Mouse (Mus musculus) bone marrow macrophage, adult 2 months (primary cell): ENCODE measurements around the gene Foxn3. TPM values are rescaled to one million over a fixed set of nuclear protein-coding genes. Genes with fewer than 3 reads are reported as not detected.

Source experiments
- H3K27ac ChIP-seq: 2 replicates; pipeline ENCODE4 v1.5.1; 2012; ENCODE audit warnings: low read depth, low read length; ENCODE audit not compliant: insufficient read depth
- H3K4me1 ChIP-seq: 2 replicates; pipeline ENCODE4 v1.6.1; 2012; ENCODE audit warnings: low read length; ENCODE audit not compliant: control insufficient read depth, insufficient read depth
- H3K4me3 ChIP-seq: 2 replicates; pipeline ENCODE4 v1.5.1; 2012; ENCODE audit warnings: mild to moderate bottlenecking, low read length, moderate library complexity; ENCODE audit not compliant: insufficient read depth
- CTCF ChIP-seq: IDR thresholded peaks from 2 replicates; pipeline ENCODE4 v1.5.1; 2012; ENCODE audit warnings: low read depth, mild to moderate bottlenecking, low read length, moderate library complexity
- POLR2A ChIP-seq: IDR thresholded peaks from 2 replicates; pipeline ENCODE4 v1.6.1; 2012; ENCODE audit warnings: mild to moderate bottlenecking, low read depth, low read length, borderline replicate concordance
- polyA plus RNA-seq: library from polyadenylated mRNA; stranded (reverse); fragments of >200 nt; gene quantifications from 2 replicates; pipeline ENCODE4 v1.2.4, GENCODE M21; 2012; ENCODE audit not compliant: missing spikeins, insufficient read depth, insufficient read length

Gene Foxn3
- polyA plus RNA-seq, 1 experiment = 27.7 TPM

GRCm38 (mm10) chr12:99352136-99352535 lies 211.2 kb downstream of the Foxn3 start:
- Histone ChIP-seq H3K4me1 (peaks cover 14% of the 10 kb centered on the region), H3K4me3 (no peak overlapping the region), H3K27ac (no peak overlapping the region)
- TF ChIP-seq POLR2A = no peak
- TF ChIP-seq CTCF = no peak

GRCm38 (mm10) chr12:99351731-99352130 lies 211.7 kb downstream of the Foxn3 start:
- Histone ChIP-seq H3K4me1 (peaks cover 10% of the 10 kb centered on the region), H3K27ac (no peak overlapping the region), H3K4me3 (no peak overlapping the region)
- TF ChIP-seq CTCF (no peak), POLR2A (no peak)

DNA sequence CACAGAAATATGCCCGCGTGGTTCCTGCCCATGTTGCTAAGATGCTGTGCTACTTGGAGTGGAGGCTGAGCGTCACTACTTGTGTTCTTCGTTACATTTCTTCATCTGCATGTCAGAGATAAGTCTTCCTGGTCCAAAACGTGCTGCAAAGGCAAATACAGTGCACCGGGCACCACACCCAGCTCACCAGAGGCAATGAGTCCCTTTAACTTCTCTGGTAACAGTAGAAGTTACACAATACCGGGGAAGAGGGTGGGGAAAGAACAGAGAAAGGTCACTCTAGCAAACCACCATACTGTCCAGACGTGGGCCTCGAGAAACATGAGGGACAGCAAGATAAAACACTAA lies 213.8 kb downstream of the Foxn3 start:
- TF ChIP-seq CTCF (no peak), POLR2A (no peak)
- no peak overlapping the region for H3K27ac ChIP-seq
- H3K4me3 ChIP-seq = no peak overlapping the region
- H3K4me1 ChIP-seq = peaks cover 16% of the 10 kb centered on the region

DNA sequence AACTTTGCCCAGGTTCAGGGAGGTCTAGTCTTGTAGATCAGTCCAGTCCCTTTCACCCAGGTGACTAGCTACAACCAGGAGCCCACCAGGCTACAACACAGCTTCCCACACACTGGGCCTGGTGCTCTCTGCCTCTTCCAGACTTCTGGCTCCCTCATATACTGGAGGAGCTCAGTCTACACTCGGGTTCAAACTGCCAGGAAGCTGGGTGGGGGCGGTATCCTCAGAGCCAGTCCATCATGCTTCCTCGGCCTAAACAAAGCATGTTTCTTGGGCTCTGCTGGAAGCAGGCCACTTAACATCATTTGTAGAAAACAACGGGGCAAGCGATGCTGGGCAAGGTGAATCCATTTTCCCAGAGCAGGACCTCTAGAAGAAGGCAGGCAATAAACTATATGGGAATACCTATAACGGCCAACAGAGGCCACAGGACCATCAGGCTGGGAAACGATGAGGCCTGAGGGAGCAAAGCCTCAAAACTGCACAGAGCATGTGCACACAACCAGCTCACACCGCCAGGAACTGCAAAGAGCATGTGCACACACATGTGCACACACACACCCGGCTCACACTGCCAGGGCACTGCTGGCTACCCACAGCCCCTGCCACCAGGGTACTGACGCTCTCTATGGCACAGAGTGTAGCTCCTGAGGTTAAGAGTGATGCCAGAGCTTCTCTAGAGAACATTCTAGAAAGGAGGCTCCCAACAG lies 214.3 kb downstream of the Foxn3 start:
- Histone ChIP-seq H3K27ac (no peak overlapping the region), H3K4me3 (no peak overlapping the region), H3K4me1 (peaks cover 16% of the 10 kb centered on the region)
- no peak for TF ChIP-seq CTCF

- Histone ChIP-seq H3K4me3 (no peak overlapping the region), H3K4me1 (peaks cover 16% of the 10 kb centered on the region), H3K27ac (no peak overlapping the region)
- no peak for TF ChIP-seq CTCF
Measured at GRCm38 (mm10) chr12:99347512-99347911, 215.9 kb downstream of the Foxn3 start.

DNA sequence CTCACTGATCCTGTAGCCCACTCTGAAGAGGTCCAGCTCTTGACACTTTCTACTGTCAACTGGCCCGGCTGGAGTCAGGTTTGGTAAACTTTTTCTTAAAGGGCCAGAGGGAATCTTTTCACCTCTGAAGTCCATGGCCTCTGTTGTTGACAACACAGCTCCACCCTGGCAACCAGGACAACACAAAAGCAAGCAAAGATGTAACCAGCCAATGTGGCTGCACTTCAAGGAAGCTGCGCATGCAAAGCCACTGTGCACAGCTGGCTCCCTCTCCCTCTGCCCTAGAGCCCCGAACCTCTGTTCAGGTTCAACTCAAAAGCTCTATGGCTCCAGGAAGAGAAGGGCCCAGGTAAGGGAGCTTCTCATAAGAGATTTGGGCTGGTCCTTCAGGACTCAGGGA lies 216.4 kb downstream of the Foxn3 start:
- peaks cover 16% of the 10 kb centered on the region for H3K4me1 ChIP-seq
- TF ChIP-seq CTCF (no peak), POLR2A (no peak)
- no peak overlapping the region for H3K27ac ChIP-seq

DNA sequence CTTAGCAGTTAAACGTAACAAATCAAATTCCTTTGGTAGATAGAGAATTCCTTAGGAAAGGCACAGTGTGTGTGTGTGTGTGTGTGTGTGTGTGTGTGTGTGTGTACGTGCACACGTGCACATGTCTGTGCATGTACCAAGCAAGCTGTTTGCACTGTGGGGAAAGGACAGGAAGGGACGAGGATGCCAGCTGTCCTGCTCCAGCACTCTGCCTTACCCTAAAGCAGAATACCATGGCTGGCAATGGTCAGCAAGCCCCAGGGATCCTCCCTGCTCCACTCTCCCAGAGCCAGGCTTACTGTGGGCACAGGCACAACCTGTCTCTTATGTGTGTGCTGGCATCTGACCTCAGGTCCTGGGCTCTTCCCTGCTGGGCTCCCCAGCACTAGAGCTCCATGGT lies 218.1 kb downstream of the Foxn3 start:
- H3K4me3 ChIP-seq = no peak overlapping the region
- TF ChIP-seq CTCF (no peak), POLR2A (no peak)
- no peak overlapping the region for H3K27ac ChIP-seq
- peaks cover 16% of the 10 kb centered on the region for H3K4me1 ChIP-seq

More for the DNA sequence above, 216.4 kb downstream of the Foxn3 start:
- H3K4me3 ChIP-seq = no peak overlapping the region

DNA sequence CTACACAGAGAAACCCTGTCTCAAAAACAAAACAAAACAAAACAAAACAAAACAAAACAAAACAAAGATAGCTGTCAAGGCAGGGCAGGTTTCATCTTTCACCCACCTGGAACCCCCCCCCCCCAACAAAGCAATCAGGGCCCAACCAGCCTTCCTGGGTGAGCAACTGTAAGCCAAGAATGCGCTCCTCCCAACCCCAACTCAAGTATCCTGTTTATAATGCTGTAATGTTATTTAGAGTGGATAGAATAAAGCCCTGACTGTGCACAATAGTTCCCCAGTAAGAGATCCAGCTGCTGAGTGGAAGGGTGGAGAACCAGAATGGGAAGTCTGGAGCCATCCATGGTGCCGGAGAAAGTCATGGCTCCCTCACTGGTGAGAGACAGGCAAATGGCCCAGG lies 220.0 kb downstream of the Foxn3 start:
- Histone ChIP-seq H3K27ac (no peak overlapping the region), H3K4me1 (peaks cover 7% of the 10 kb centered on the region), H3K4me3 (no peak overlapping the region)
- TF ChIP-seq CTCF = no peak
- no peak for TF ChIP-seq POLR2A

DNA sequence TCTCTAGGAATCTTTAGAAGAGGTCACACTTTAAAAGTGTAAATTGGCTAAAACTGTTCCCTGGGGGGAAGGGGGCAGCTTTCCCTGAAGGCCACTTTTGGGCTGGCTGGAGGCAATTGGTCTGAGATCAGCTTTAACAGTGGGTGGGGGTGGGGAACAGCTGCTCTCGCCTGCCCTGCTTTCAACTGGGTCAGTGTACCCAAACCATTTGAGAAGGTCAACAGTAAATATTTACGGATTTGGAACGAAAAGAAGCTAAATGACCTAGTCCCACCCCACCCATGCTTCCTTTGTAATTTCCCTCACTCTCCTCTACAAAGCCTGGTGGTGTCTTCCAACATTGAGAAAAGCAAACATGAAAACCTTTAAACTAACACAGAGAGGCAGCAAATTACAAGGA lies 221.2 kb downstream of the Foxn3 start:
- TF ChIP-seq POLR2A (no peak), CTCF (no peak)
- Histone ChIP-seq H3K27ac (no peak overlapping the region), H3K4me3 (no peak overlapping the region), H3K4me1 (peaks cover 7% of the 10 kb centered on the region)

- H3K27ac ChIP-seq = no peak overlapping the region
- TF ChIP-seq CTCF (no peak), POLR2A (no peak)
- no peak overlapping the region for H3K4me3 ChIP-seq
- H3K4me1 ChIP-seq = peaks cover 10% of the 10 kb centered on the region
Measured at GRCm38 (mm10) chr12:99341751-99342150, 221.6 kb downstream of the Foxn3 start.

GRCm38 (mm10) chr12:99340418-99341182 lies 222.8 kb downstream of the Foxn3 start:
- H3K27ac ChIP-seq = no peak overlapping the region
- H3K4me3 ChIP-seq = no peak overlapping the region
- no peak for TF ChIP-seq CTCF
- no peak for TF ChIP-seq POLR2A
- H3K4me1 ChIP-seq = 0 out of 2 replicates have a peak, but pooled peaks cover 3% of the 10 kb centered on the region
